Mouse (Mus musculus) cerebellum, postnatal 14 days (tissue): ENCODE data around the gene Gm42791.

Experiments used
- DNase-seq, 2 experiments: peaks; one replicate each; pipeline ENCODE4 v3.0.0; 2021; ENCODE audit warnings: mixed read lengths in 2 of 2

Gene Gm42791

GRCm38 (mm10) chr5:148950064-148950463 is 44.9 kb downstream of the Gm42791 start:
- no peak for DNase-seq

GRCm38 (mm10) chr5:148948577-148948976 is 46.4 kb downstream of the Gm42791 start:
- DNase-seq, result no peak

- no peak for DNase-seq
Observed at GRCm38 (mm10) chr5:148947412-148947811, 47.5 kb downstream of the Gm42791 start.

GRCm38 (mm10) chr5:148946787-148947186 is 48.2 kb downstream of the Gm42791 start:
- DNase-seq, result peak in 1 of 2 experiments; percentile 63

- DNase-seq, result no peak
Observed at GRCm38 (mm10) chr5:148945735-148946134, 49.2 kb downstream of the Gm42791 start.

- no peak for DNase-seq
Observed at GRCm38 (mm10) chr5:148944024-148944423, 50.9 kb downstream of the Gm42791 start.

- no peak for DNase-seq
Observed at GRCm38 (mm10) chr5:148943444-148943843, 51.5 kb downstream of the Gm42791 start.

GRCm38 (mm10) chr5:148942957-148943356 is 52.0 kb downstream of the Gm42791 start:
- no peak for DNase-seq

- DNase-seq, result peak in 1 of 2 experiments; percentile 60
Observed at GRCm38 (mm10) chr5:148942305-148942704, 52.6 kb downstream of the Gm42791 start.

- DNase-seq, result no peak
Observed at GRCm38 (mm10) chr5:148941867-148942266, 53.1 kb downstream of the Gm42791 start.

- DNase-seq, result no peak
Observed at GRCm38 (mm10) chr5:148939948-148940382, 55.0 kb downstream of the Gm42791 start.

GRCm38 (mm10) chr5:148936516-148936951 is 58.4 kb downstream of the Gm42791 start:
- no peak for DNase-seq

GRCm38 (mm10) chr5:148935871-148936270 is 59.1 kb downstream of the Gm42791 start:
- no peak for DNase-seq

GRCm38 (mm10) chr5:148935071-148935821 is 59.7 kb downstream of the Gm42791 start:
- DNase-seq, result no peak

GRCm38 (mm10) chr5:148934457-148934856 is 60.5 kb downstream of the Gm42791 start:
- no peak for DNase-seq

- no peak for DNase-seq
Observed at GRCm38 (mm10) chr5:148933767-148934166, 61.2 kb downstream of the Gm42791 start.

- no peak for DNase-seq
Observed at GRCm38 (mm10) chr5:148931301-148931700, 63.6 kb downstream of the Gm42791 start.

- no peak for DNase-seq
Observed at GRCm38 (mm10) chr5:148929116-148929449, 65.9 kb downstream of the Gm42791 start, which contains the start of gene Katnal1. Gene Katnal1, minus strand, starts transcription at chr5:148929320.

GRCm38 (mm10) chr5:148928382-148929115 is 66.4 kb downstream of the Gm42791 start:
- peak; percentile 93 to 96 for DNase-seq

GRCm38 (mm10) chr5:148927717-148928223 is 67.2 kb downstream of the Gm42791 start:
- DNase-seq, result no peak

GRCm38 (mm10) chr5:148924586-148924985 is 70.4 kb downstream of the Gm42791 start:
- no peak for DNase-seq

- DNase-seq, result no peak
Observed at GRCm38 (mm10) chr5:148924051-148924450, 70.9 kb downstream of the Gm42791 start.

- no peak for DNase-seq
Observed at GRCm38 (mm10) chr5:148923408-148923807, 71.5 kb downstream of the Gm42791 start.

GRCm38 (mm10) chr5:148922773-148923172 is 72.2 kb downstream of the Gm42791 start:
- DNase-seq, result no peak
